In the genomic region with DNA sequence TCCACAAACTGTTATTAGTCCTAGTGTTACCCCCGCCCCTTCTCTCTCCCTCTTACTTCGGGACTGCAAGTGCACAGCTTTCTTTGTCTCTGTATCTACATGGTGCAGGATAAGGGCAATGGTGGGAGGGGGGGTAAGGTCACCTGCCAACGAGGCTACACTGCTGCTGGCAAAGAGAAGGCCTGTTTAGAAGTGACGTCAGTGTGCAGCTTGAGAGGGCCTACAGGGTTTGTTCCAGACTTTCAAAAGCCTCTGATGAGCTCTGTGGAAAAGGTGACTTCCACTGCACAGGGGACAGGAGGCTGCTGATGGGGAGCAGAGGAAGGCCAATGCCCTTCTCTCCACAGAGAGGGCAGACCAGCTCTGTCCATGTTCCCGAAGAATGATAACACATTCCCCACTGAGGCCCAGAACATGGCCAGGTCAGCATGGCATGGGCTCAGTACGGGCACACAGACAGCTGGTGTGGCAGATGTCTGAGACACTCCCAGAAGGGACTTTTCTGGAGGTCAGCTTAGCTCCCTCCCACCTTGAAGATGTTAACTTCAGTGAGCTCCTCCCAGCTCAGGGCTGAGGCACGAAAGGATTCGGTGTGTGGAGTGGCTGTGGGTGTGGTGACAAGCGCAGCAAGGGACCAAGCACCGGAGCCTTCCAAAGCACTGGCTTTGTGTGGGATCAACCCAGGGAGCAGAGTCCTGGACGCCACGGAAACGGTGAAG, we compare ENCODE assay signal across 9 mouse cellular contexts. TPM values are rescaled to one million over a fixed set of nuclear protein-coding genes. Genes with fewer than 3 reads are reported as not detected.
DNase-seq lines count a peak whose midpoint lies in the region; ATAC-seq and TF ChIP-seq lines count a peak whose summit lies in the region.
"Had no signal": no experiment of that assay in that cellular context is flagged by ENCODE, and none has a peak within 500 bp of the region (broad histone marks: within the 10 kb centered on the region; RNA-seq: fewer than 3 reads in every experiment).

No protein-coding gene starts in this region.

- H3K4me1 ChIP-seq in neural tube, embryonic 13.5 days (replicated peaks), result peaks cover 74% of the 10 kb centered on the region
- H3K4me1 ChIP-seq in hindbrain, postnatal 0 days (ENCODE audit: insufficient read depth, low read length), result peaks cover 20% of the 10 kb centered on the region
- H3K4me1 ChIP-seq in stomach, postnatal 0 days (replicated peaks; ENCODE audit: control insufficient read depth, insufficient read depth), result peaks cover 2% of the 10 kb centered on the region

- H3K4me2 ChIP-seq in neural tube, embryonic 13.5 days, result no peak overlapping the region
- no peak overlapping the region for H3K4me2 ChIP-seq in hindbrain, postnatal 0 days (ENCODE audit: low read depth, low read length)
- H3K4me2 ChIP-seq in stomach, postnatal 0 days (replicated peaks; ENCODE audit: low read depth), result no peak overlapping the region

- 0 out of 2 replicates have a peak overlapping the region, but pooled peaks have one; percentile 20 for H3K27ac ChIP-seq in neural tube, embryonic 13.5 days (replicated peaks)
- peak overlapping the region; percentile 28 for H3K27ac ChIP-seq in hindbrain, postnatal 0 days
- H3K27ac ChIP-seq in stomach, postnatal 0 days (replicated peaks), result 0 out of 2 replicates have a peak overlapping the region, but pooled peaks have one; percentile 30

- 46% methylated on average over 13 of the region's 13 CpGs for WGBS in neural tube, embryonic 13.5 days
- WGBS in hindbrain, postnatal 0 days, result 35% methylated on average over 13 of the region's 13 CpGs
- WGBS in stomach, postnatal 0 days, result 50% methylated on average over 13 of the region's 13 CpGs

- no peak for TF ChIP-seq CTCF in hindbrain, postnatal 0 days (IDR thresholded peaks at IDR 0.05; ENCODE audit: low read depth)
- no peak for TF ChIP-seq CTCF in stomach, postnatal 0 days (IDR thresholded peaks at IDR 0.05; ENCODE audit: low read depth)

- H3K4me3 ChIP-seq in neural tube, embryonic 13.5 days, result no peak overlapping the region
- no peak overlapping the region for H3K4me3 ChIP-seq in hindbrain, postnatal 0 days (ENCODE audit: low read length)
- no peak overlapping the region for H3K4me3 ChIP-seq in stomach, postnatal 0 days (ENCODE audit: low read depth, low read length)

- H3K36me3 ChIP-seq in neural tube, embryonic 13.5 days, result no peaks in the 10 kb centered on the region
- H3K36me3 ChIP-seq in hindbrain, postnatal 0 days (ENCODE audit: insufficient read depth, low read length), result no peaks in the 10 kb centered on the region
- no peaks in the 10 kb centered on the region for H3K36me3 ChIP-seq in stomach, postnatal 0 days (ENCODE audit: control insufficient read depth, insufficient read depth, low read length)

- no peak overlapping the region for H3K9ac ChIP-seq in neural tube, embryonic 13.5 days
- no peak overlapping the region for H3K9ac ChIP-seq in hindbrain, postnatal 0 days (replicated peaks; ENCODE audit: low read length)
- no peak overlapping the region for H3K9ac ChIP-seq in stomach, postnatal 0 days (ENCODE audit: low read length)

- no peak for TF ChIP-seq EP300 in stomach, postnatal 0 days (optimal IDR thresholded peaks at IDR 0.05)

- H3K9me3 ChIP-seq in neural tube, embryonic 13.5 days, result no peaks in the 10 kb centered on the region
- no peaks in the 10 kb centered on the region for H3K9me3 ChIP-seq in hindbrain, postnatal 0 days (ENCODE audit: low read length)
- H3K9me3 ChIP-seq in stomach, postnatal 0 days (ENCODE audit: control insufficient read depth, low read length), result no peaks in the 10 kb centered on the region

- no peaks in the 10 kb centered on the region for H3K27me3 ChIP-seq in neural tube, embryonic 13.5 days
- H3K27me3 ChIP-seq in hindbrain, postnatal 0 days (ENCODE audit: insufficient read depth, low read length), result no peaks in the 10 kb centered on the region
- no peaks in the 10 kb centered on the region for H3K27me3 ChIP-seq in stomach, postnatal 0 days (ENCODE audit: control insufficient read depth, insufficient read depth, low read length)
- H3K27me3 ChIP-seq: Patski had no signal

- no peak for ATAC-seq in neural tube, embryonic 13.5 days (ENCODE audit: low read depth)
- ATAC-seq in hindbrain, postnatal 0 days, result no peak
- no peak for ATAC-seq in stomach, postnatal 0 days (ENCODE audit: low FRiP score, low TSS enrichment)

- DNase-seq in cerebellum, adult 9-11 months, result peak; percentile 15
- DNase-seq in cerebellum, adult 18-20 months, result no peak
- DNase-seq in neural tube, embryonic 10.5 days (ENCODE audit: extremely low spot score, low spot score), result no peak
- no peak for DNase-seq in hindbrain, postnatal 0 days (ENCODE audit: low spot score)
- no peak for DNase-seq in stomach, postnatal 0 days (ENCODE audit: low spot score)
- DNase-seq in left cerebral cortex, adult 11 months (ENCODE audit: low spot score), result no peak
- DNase-seq in ovary, postnatal 10 days (ENCODE audit: low spot score), result no peak

RNA-seq across cellular contexts. Expression of gene BC034090, which starts 7.8 kb away (rescaled TPM):
- polyA plus RNA-seq in neural tube, embryonic 13.5 days (2015; fragmentation: Nextera tagmentation; extraction: Ambion mirVana), result 3.5 and 6.4 TPM in 2 replicates
- total RNA-seq in hindbrain, postnatal 0 days (2014; rRNA removed), result 16.1 and 18.8 TPM in 2 replicates
- 3.6 and 3.7 TPM in 2 replicates for polyA plus RNA-seq in hindbrain, postnatal 0 days (2015; fragmentation: Nextera tagmentation; extraction: Ambion mirVana)
- polyA plus RNA-seq in stomach, postnatal 0 days (2015; fragmentation: Nextera tagmentation; extraction: Ambion mirVana), result 1.6 TPM in 2 replicates
